Mouse (Mus musculus) limb, embryonic 11.5 days (tissue): Measurements from ENCODE around the gene Tcp11. TPM values are rescaled to one million over a fixed set of nuclear protein-coding genes. Genes with fewer than 3 reads are reported as not detected.

Source experiments
- ATAC-seq: fragments of 200-750 bp; cut with Nextera tagmentation; 2 replicates; pipeline ENCODE4 v1.8.0; 2017; ENCODE audit warnings: low read depth; ENCODE audit not compliant: insufficient number of reproducible peaks, low FRiP score, low TSS enrichment
- DNase-seq: peaks from one replicate; pipeline ENCODE4 v3.0.0-alpha.2; 2015; ENCODE audit warnings: low spot score
- H3K27ac ChIP-seq: fragments of 300-500 bp; sonication (generic); replicated peaks from 2 replicates; pipeline ENCODE4 v1.5.1; 2014; ENCODE audit warnings: low read depth, mild to moderate bottlenecking, low read length
- H3K27me3 ChIP-seq: fragments of 300-500 bp; sonication (generic); 2 replicates; pipeline ENCODE4 v1.6.1; 2014; ENCODE audit warnings: mild to moderate bottlenecking, low read length, mixed read lengths; ENCODE audit not compliant: control insufficient read depth, insufficient read depth
- H3K36me3 ChIP-seq: fragments of 300-500 bp; sonication (generic); 2 replicates; pipeline ENCODE4 v1.6.1; 2014; ENCODE audit warnings: mild to moderate bottlenecking, low read length, moderate library complexity, mixed read lengths; ENCODE audit not compliant: control insufficient read depth, insufficient read depth
- H3K4me1 ChIP-seq: fragments of 300-500 bp; sonication (generic); 2 replicates; pipeline ENCODE4 v1.6.1; 2014; ENCODE audit warnings: low read length, mixed read lengths; ENCODE audit not compliant: control insufficient read depth, insufficient read depth
- H3K4me2 ChIP-seq: fragments of 300-500 bp; sonication (generic); 2 replicates; pipeline ENCODE4 v1.6.1; 2014; ENCODE audit warnings: low read depth, mild to moderate bottlenecking, moderate library complexity; ENCODE audit not compliant: severe bottlenecking
- H3K4me3 ChIP-seq: fragments of 300-500 bp; sonication (generic); 2 replicates; pipeline ENCODE4 v1.5.1; 2014; ENCODE audit warnings: low read depth, low read length
- H3K9ac ChIP-seq: fragments of 300-500 bp; sonication (generic); 2 replicates; pipeline ENCODE4 v1.6.1; 2014; ENCODE audit warnings: mild to moderate bottlenecking, low read length
- H3K9me3 ChIP-seq: fragments of 300-500 bp; sonication (generic); 2 replicates; pipeline ENCODE4 v1.6.1; 2016; ENCODE audit warnings: low read length; ENCODE audit not compliant: control insufficient read depth
- WGBS: fragments of 180-500 bp; shearing (Covaris S2); extraction: QIAGEN DNeasy Blood & Tissue Kit; methylation state at CpG from one replicate; pipeline ENCODE4 v1.1.7; 2014; 5-methylcytosine and 5-hydroxymethylcytosine counted together
- polyA plus RNA-seq: library from polyadenylated mRNA; unstranded; fragments of >200 nt; fragmentation: Nextera tagmentation; extraction: Ambion mirVana; gene quantifications from 2 replicates; pipeline ENCODE4 v1.2.1, GENCODE M21; 2014

Tcp11 gene
- polyA plus RNA-seq, 1 experiment from 2014 or later = 1.1 TPM

DNA sequence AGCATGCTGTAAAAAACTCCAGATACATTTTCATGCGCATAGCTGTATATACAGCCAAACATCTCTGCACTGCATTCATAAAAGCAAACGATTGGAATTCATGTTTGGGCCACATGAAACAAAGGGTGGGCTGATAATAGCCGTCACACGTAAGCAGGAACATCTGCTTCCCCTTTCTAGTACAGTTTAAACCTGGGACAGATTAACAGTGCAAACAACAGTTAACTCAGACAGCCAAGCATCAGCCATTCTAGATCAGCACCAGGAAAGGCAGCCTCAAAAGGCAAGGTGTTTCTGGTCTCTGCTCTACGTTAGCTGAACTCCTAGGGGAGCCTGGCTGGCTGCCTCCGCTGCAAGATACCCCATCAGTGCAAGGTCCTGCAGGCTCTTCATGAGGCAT is 17.3 kb downstream of the Tcp11 start:
- H3K4me2 ChIP-seq = no peak overlapping the region
- DNase-seq (no peak), ATAC-seq (no peak)
- H3K9me3 ChIP-seq = no peaks in the 10 kb centered on the region
- H3K27ac ChIP-seq = no peak overlapping the region
- 0 out of 2 replicates have a peak overlapping the region, but pooled peaks have one; percentile 2 for H3K9ac ChIP-seq
- no peaks in the 10 kb centered on the region for H3K27me3 ChIP-seq
- WGBS = 56% methylated on average over 6 of the region's 6 CpGs
- no peak overlapping the region for H3K4me3 ChIP-seq
- H3K36me3 ChIP-seq = peaks cover under 1% of the 10 kb centered on the region; the same call in 1 of the 2 replicates
- H3K4me1 ChIP-seq = peaks cover 17% of the 10 kb centered on the region

DNA sequence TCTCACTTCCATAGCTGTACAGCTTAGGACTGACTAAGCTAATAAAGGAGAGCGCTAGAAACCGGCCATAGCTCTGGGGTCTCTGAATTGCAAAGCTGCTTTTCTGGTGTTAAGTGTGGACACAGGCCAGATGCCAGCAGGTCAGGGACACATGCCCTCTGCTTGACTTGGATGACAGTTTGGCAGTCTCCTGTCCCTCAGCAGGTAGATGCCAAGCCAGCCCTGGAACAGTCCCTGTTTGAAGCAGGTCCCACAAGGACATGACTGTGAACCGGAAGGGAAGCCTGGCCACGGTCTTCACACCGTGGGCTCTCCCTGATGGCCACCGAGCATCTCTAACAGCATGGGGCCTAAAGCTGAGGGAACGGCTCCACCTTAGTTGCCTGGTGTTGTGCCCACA is 17.7 kb downstream of the Tcp11 start:
- Histone ChIP-seq H3K4me3 (no peak overlapping the region), H3K36me3 (peaks cover 2% of the 10 kb centered on the region; the same call in 1 of the 2 replicates), H3K4me1 (peaks cover 17% of the 10 kb centered on the region), H3K27ac (no peak overlapping the region), H3K27me3 (no peaks in the 10 kb centered on the region), H3K4me2 (no peak overlapping the region), H3K9me3 (no peaks in the 10 kb centered on the region), H3K9ac (no peak overlapping the region)
- 76% methylated on average over 7 of the region's 7 CpGs for WGBS
- ATAC-seq (no peak), DNase-seq (no peak)

DNA sequence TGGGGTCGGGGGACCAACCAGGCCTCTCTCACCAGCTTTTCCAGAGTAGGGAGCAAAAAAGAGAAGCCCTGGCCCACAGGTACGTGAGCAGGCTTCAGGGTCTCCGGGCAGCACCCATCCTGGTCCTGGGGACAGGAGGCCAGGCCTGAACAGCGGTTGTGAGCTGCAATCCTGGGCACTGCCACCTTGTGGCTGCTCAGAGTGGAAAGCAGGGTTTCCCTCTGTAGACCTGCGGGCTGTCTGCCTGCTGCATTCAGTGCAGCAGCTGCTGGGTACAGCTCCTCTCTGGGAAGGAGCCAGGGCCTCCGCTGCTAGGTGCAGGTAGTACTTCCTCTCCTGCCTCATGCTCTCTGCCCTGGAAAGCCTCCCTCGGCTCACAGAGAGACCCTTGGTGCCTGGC is 19.0 kb downstream of the Tcp11 start:
- Histone ChIP-seq H3K9me3 (no peaks in the 10 kb centered on the region), H3K4me3 (no peak overlapping the region), H3K4me2 (no peak overlapping the region), H3K27ac (no peak overlapping the region), H3K4me1 (peaks cover 17% of the 10 kb centered on the region), H3K36me3 (peaks cover 6% of the 10 kb centered on the region; the same call in 1 of the 2 replicates), H3K9ac (no peak overlapping the region), H3K27me3 (no peaks in the 10 kb centered on the region)
- ATAC-seq (no peak), DNase-seq (peak; percentile 59)
- WGBS = 56% methylated on average over 7 of the region's 7 CpGs

DNA sequence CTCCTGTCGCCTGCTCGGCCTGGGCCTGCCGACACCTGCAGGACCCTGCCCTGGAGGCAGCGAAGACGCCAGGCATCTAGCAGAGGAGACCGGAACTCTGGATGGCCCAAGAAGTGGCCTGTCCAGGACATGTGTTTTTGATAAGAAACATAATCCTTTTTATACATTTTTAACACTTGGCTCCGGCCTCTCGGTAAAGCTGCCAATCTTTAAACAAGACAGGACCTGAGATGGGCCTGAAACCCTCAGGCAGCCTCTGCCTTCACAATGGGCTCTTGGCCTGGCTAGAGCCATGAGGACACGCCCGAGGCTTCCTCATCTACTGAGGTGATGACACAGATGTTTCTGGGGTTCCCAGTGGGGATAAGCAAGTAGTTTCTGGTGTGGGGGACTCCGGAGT is 19.8 kb downstream of the Tcp11 start:
- Histone ChIP-seq H3K9ac (no peak overlapping the region; the same call in 1 of the 2 replicates), H3K27me3 (no peaks in the 10 kb centered on the region), H3K4me2 (no peak overlapping the region), H3K4me3 (no peak overlapping the region), H3K9me3 (no peaks in the 10 kb centered on the region), H3K27ac (no peak overlapping the region), H3K4me1 (peaks cover 17% of the 10 kb centered on the region), H3K36me3 (peaks cover 6% of the 10 kb centered on the region; the same call in 1 of the 2 replicates)
- WGBS = 59% methylated on average over 11 of the region's 11 CpGs
- ATAC-seq = no peak
- DNase-seq = no peak

DNA sequence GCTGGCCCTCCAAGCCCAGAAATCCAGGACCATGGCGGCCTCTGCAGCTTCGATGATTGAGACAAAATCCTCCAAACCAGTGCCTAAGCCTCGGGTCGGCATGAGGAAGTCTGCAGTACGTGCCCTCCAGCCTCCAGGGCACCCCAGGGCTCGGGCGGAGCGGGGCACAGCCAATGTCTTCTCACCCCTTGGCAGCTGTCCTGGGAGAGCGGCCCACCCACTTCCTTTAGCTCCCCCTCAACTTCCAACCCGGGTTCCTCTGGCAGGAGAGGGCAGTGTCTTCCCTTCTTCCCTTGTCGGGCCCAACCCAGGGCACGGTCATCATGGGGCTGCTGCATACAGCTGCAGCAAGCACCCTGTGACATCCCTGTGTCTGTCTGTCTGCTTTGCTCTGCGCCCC is 22.1 kb downstream of the Tcp11 start:
- no peak overlapping the region for H3K9ac ChIP-seq
- DNase-seq = no peak
- H3K9me3 ChIP-seq = no peaks in the 10 kb centered on the region
- peaks cover 16% of the 10 kb centered on the region for H3K4me1 ChIP-seq
- H3K27me3 ChIP-seq = no peaks in the 10 kb centered on the region
- H3K4me2 ChIP-seq = no peak overlapping the region
- WGBS = 91% methylated on average over 13 of the region's 13 CpGs
- no peak overlapping the region for H3K4me3 ChIP-seq
- no peak for ATAC-seq
- no peak overlapping the region for H3K27ac ChIP-seq
- peaks cover 6% of the 10 kb centered on the region; the same call in 1 of the 2 replicates for H3K36me3 ChIP-seq

DNA sequence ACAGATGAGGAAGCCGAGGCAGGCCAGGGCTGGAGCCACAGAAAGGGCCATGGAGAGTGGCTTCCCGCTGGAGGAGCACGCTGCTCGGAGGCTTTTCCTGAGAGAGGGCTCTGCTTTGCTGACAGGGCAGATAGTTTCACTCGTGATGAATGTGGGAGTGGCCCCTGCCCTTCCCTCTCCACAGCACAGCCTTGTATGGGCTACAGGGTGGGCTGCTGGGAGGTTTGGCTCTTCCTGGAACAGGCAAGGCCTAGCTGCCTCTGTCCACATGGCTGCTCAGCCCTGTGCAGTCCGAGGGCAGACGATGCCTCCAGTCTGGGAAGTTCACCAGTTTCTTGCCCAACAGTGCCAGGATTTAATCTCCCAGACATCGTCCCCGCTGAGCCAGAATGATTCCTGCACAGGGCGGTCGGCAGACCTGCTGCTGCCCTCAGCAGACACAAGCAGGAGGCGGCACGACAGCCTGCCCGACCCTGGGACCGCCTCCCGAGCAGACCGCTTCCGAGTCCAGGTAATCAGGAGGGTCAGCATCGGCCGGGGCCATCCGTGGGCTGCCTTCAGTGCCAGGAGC is 28.1 kb downstream of the Tcp11 start:
- H3K9me3 ChIP-seq = no peaks in the 10 kb centered on the region
- no peak overlapping the region for H3K4me3 ChIP-seq

DNA sequence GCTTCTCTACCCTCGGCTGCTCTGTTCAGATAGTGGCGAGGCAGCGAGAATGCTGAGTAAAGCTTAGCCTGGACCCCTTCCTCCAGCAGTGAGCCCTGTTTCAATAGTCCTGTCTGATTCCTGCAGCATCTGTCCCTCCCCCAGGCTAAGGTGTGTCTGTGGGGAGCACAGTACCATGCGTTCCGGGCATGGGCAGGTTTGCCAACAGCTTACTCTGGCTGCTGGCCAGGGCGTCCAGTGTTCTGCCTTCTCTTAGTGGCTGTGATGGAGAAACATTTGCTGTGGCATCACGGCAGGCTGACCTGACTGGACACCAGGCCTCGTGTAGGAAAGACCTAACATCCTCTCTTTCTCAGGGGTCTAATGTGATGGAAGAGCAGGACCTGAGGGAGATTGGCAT is 30.2 kb downstream of the Tcp11 start:
- WGBS = 91% methylated on average over 8 of the region's 8 CpGs

More for the DNA sequence above, 28.1 kb downstream of the Tcp11 start:
- H3K4me1 ChIP-seq = no peaks in the 10 kb centered on the region
- 75% methylated on average over 21 of the region's 21 CpGs for WGBS
- peaks cover under 1% of the 10 kb centered on the region; the same call in 1 of the 2 replicates for H3K36me3 ChIP-seq
- H3K27ac ChIP-seq = no peak overlapping the region
- no peak overlapping the region for H3K4me2 ChIP-seq
- H3K9ac ChIP-seq = no peak overlapping the region
- ATAC-seq (no peak), DNase-seq (no peak)
- H3K27me3 ChIP-seq = no peaks in the 10 kb centered on the region

DNA sequence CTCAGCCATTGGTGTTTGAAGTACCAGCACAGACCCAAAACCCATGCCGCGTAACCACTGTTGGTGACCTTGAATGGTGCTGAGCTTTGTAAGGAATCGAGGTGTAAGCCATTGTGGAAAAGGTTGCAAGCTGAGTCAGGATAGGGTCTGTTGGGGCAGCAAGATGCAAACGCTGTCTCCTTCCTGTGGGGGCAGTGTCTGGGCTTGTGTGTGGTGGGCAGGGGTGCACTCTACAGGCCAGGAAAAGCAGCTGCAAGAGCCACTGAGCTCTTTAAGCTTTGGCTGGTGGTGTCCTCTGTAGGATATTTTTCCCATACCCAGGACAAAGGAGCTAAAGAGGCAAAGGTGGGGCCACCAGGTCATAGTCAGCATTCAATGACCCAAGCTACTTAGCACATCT is 32.0 kb downstream of the Tcp11 start:
- no peak overlapping the region for H3K9ac ChIP-seq
- WGBS = 47% methylated on average over 4 of the region's 4 CpGs
- ATAC-seq (no peak), DNase-seq (peak; percentile 63)
- H3K4me1 ChIP-seq = no peaks in the 10 kb centered on the region
- H3K4me3 ChIP-seq = no peak overlapping the region
- no peak overlapping the region for H3K4me2 ChIP-seq
- H3K9me3 ChIP-seq = no peaks in the 10 kb centered on the region
- H3K27me3 ChIP-seq = no peaks in the 10 kb centered on the region
- H3K27ac ChIP-seq = no peak overlapping the region
- H3K36me3 ChIP-seq = no peaks in the 10 kb centered on the region

More for the DNA sequence above, 30.2 kb downstream of the Tcp11 start:
- no peaks in the 10 kb centered on the region for H3K4me1 ChIP-seq
- no peaks in the 10 kb centered on the region for H3K27me3 ChIP-seq
- H3K9ac ChIP-seq = no peak overlapping the region
- no peak overlapping the region for H3K4me3 ChIP-seq
- ATAC-seq (no peak), DNase-seq (no peak)
- H3K4me2 ChIP-seq = no peak overlapping the region
- no peaks in the 10 kb centered on the region for H3K9me3 ChIP-seq
- H3K36me3 ChIP-seq = no peaks in the 10 kb centered on the region
- no peak overlapping the region for H3K27ac ChIP-seq

DNA sequence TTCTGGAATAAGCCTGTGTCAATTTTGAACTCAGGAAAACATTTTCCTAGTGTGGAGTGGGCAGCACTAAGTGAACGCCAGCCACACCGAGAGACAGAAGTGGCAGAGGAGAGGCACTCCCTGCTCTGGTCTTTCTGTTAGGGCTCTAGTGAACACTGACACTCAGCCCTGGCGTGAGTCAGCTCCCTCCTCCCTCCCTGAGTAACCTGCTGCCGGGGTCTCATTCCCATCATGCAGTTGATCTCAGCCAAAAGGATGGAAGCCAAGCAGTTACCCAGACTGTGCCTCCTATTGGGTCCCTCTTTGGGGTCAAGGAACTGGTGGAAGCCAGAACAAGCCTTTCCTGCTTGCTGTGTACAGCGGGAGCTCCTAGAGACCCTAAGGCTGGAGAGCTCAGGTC is 32.9 kb downstream of the Tcp11 start:
- H3K9ac ChIP-seq = no peak overlapping the region
- no peak for ATAC-seq
- H3K4me3 ChIP-seq = no peak overlapping the region
- peaks cover under 1% of the 10 kb centered on the region; the same call in 1 of the 2 replicates for H3K4me1 ChIP-seq
- DNase-seq = no peak
- no peak overlapping the region for H3K4me2 ChIP-seq
- H3K36me3 ChIP-seq = no peaks in the 10 kb centered on the region
- no peaks in the 10 kb centered on the region for H3K27me3 ChIP-seq
- H3K9me3 ChIP-seq = no peaks in the 10 kb centered on the region
- no peak overlapping the region for H3K27ac ChIP-seq
- WGBS = 83% methylated on average over 5 of the region's 5 CpGs
